Mouse (Mus musculus) liver, embryonic 16.5 days (tissue): ENCODE data around the gene Aldh1a2. TPM values are rescaled to one million over a fixed set of nuclear protein-coding genes. Genes with fewer than 3 reads are reported as not detected.

ENCODE experiments used
- ATAC-seq: fragments of 200-750 bp; cut with Nextera tagmentation; 2 replicates; pipeline ENCODE4 v1.8.0; 2017; ENCODE audit warnings: low read depth, mild to moderate bottlenecking, moderate number of reproducible peaks, moderate library complexity
- H3K27ac ChIP-seq: fragments of 300-500 bp; sonication (generic); 2 replicates; pipeline ENCODE4 v1.5.1; 2014; ENCODE audit warnings: mild to moderate bottlenecking, low read length
- H3K27me3 ChIP-seq: fragments of 300-500 bp; sonication (generic); 2 replicates; pipeline ENCODE4 v1.6.1; 2014; ENCODE audit warnings: low read depth, low read length, mixed read lengths; ENCODE audit not compliant: control insufficient read depth, insufficient read depth
- H3K36me3 ChIP-seq: fragments of 300-500 bp; sonication (generic); 2 replicates; pipeline ENCODE4 v1.6.1; 2014; ENCODE audit warnings: mild to moderate bottlenecking; ENCODE audit not compliant: control insufficient read depth, insufficient read depth
- H3K4me1 ChIP-seq: fragments of 300-500 bp; sonication (generic); 2 replicates; pipeline ENCODE4 v1.6.1; 2014; ENCODE audit warnings: low read depth, low read length, mixed read lengths; ENCODE audit not compliant: control insufficient read depth
- H3K4me2 ChIP-seq: fragments of 300-500 bp; sonication (generic); 2 replicates; pipeline ENCODE4 v1.6.1; 2014; ENCODE audit warnings: low read depth, low read length, mixed read lengths
- H3K4me3 ChIP-seq: fragments of 300-500 bp; sonication (generic); 2 replicates; pipeline ENCODE4 v1.5.1; 2014; ENCODE audit warnings: low read depth, mild to moderate bottlenecking, low read length
- H3K9ac ChIP-seq: fragments of 300-500 bp; sonication (generic); 2 replicates; pipeline ENCODE4 v1.6.1; 2014; ENCODE audit warnings: low read depth, low read length
- H3K9me3 ChIP-seq: fragments of 300-500 bp; sonication (generic); replicated peaks from 2 replicates; pipeline ENCODE4 v1.6.1; 2016; ENCODE audit warnings: low read length; ENCODE audit not compliant: control insufficient read depth
- whole genome bisulfite sequencing: fragments of 180-500 bp; shearing (Covaris S2); extraction: QIAGEN DNeasy Blood & Tissue Kit; methylation state at CpG from one replicate; pipeline ENCODE4 v1.1.7; 2014; ENCODE audit not compliant: insufficient replicate concordance; 5-methylcytosine and 5-hydroxymethylcytosine counted together
- polyA plus RNA-seq: library from polyadenylated mRNA; unstranded; fragments of >200 nt; fragmentation: Nextera tagmentation; extraction: Ambion mirVana; gene quantifications from 2 replicates; pipeline ENCODE4 v1.2.1, GENCODE M21; 2015

The Aldh1a2 gene
- polyA plus RNA-seq, 1 experiment from 2014 or later: 1.6 TPM

- no peak for ATAC-seq
- no peak overlapping the region for H3K4me2 ChIP-seq
- H3K36me3 ChIP-seq: no peaks in the 10 kb centered on the region
- H3K9me3 ChIP-seq: no peaks in the 10 kb centered on the region
- no peak overlapping the region for H3K4me3 ChIP-seq
- 0 out of 2 replicates have a peak, but pooled peaks cover 2% of the 10 kb centered on the region for H3K4me1 ChIP-seq
- no peak overlapping the region for H3K9ac ChIP-seq
- no peak overlapping the region for H3K27ac ChIP-seq
- no peaks in the 10 kb centered on the region for H3K27me3 ChIP-seq
- WGBS: 59% methylated on average over 7 of the region's 7 CpGs
Observed at GRCm38 (mm10) chr9:71321436-71321835, 105.8 kb downstream of the Aldh1a2 start.

GRCm38 (mm10) chr9:71321871-71322270, 106.3 kb downstream of the Aldh1a2 start:
- Histone ChIP-seq H3K4me3 (no peak overlapping the region), H3K9me3 (no peaks in the 10 kb centered on the region), H3K27me3 (no peaks in the 10 kb centered on the region), H3K36me3 (no peaks in the 10 kb centered on the region), H3K4me2 (no peak overlapping the region), H3K4me1 (0 out of 2 replicates have a peak, but pooled peaks cover under 1% of the 10 kb centered on the region), H3K27ac (no peak overlapping the region), H3K9ac (no peak overlapping the region)
- 54% methylated on average over 6 of the region's 6 CpGs for WGBS
- ATAC-seq: no peak

GRCm38 (mm10) chr9:71323303-71323952, 107.8 kb downstream of the Aldh1a2 start:
- Histone ChIP-seq H3K4me3 (no peak overlapping the region), H3K4me1 (no peaks in the 10 kb centered on the region), H3K9ac (no peak overlapping the region), H3K36me3 (no peaks in the 10 kb centered on the region), H3K9me3 (no peaks in the 10 kb centered on the region), H3K4me2 (no peak overlapping the region), H3K27me3 (no peaks in the 10 kb centered on the region), H3K27ac (no peak overlapping the region)
- 41% methylated on average over 1 of the region's 1 CpGs for WGBS
- no peak for ATAC-seq

GRCm38 (mm10) chr9:71324060-71324459, 108.5 kb downstream of the Aldh1a2 start:
- no peaks in the 10 kb centered on the region for H3K9me3 ChIP-seq
- 51% methylated on average over 5 of the region's 5 CpGs for WGBS

GRCm38 (mm10) chr9:71326261-71326660, 110.7 kb downstream of the Aldh1a2 start:
- Histone ChIP-seq H3K9me3 (no peaks in the 10 kb centered on the region), H3K27me3 (no peaks in the 10 kb centered on the region), H3K36me3 (no peaks in the 10 kb centered on the region), H3K4me3 (no peak overlapping the region), H3K9ac (no peak overlapping the region), H3K4me1 (no peaks in the 10 kb centered on the region), H3K4me2 (no peak overlapping the region), H3K27ac (no peak overlapping the region)
- WGBS: 60% methylated on average over 4 of the region's 4 CpGs
- no peak for ATAC-seq

More at GRCm38 (mm10) chr9:71324060-71324459, 108.5 kb downstream of the Aldh1a2 start:
- H3K4me1 ChIP-seq: no peaks in the 10 kb centered on the region
- no peak overlapping the region for H3K4me3 ChIP-seq
- ATAC-seq: no peak
- H3K27me3 ChIP-seq: no peaks in the 10 kb centered on the region
- no peak overlapping the region for H3K27ac ChIP-seq
- no peaks in the 10 kb centered on the region for H3K36me3 ChIP-seq
- no peak overlapping the region for H3K9ac ChIP-seq
- no peak overlapping the region for H3K4me2 ChIP-seq

GRCm38 (mm10) chr9:71331661-71332060, 116.1 kb downstream of the Aldh1a2 start:
- no peak for ATAC-seq
- WGBS: 48% methylated on average over 3 of the region's 3 CpGs
- H3K9me3 ChIP-seq: no peaks in the 10 kb centered on the region

GRCm38 (mm10) chr9:71336674-71337073, 121.1 kb downstream of the Aldh1a2 start:
- WGBS: 32% methylated on average over 4 of the region's 4 CpGs
- Histone ChIP-seq H3K27me3 (no peaks in the 10 kb centered on the region; the same call in 1 of the 2 replicates), H3K4me3 (no peak overlapping the region), H3K9ac (no peak overlapping the region), H3K36me3 (no peaks in the 10 kb centered on the region), H3K9me3 (no peaks in the 10 kb centered on the region), H3K4me2 (no peak overlapping the region), H3K27ac (no peak overlapping the region), H3K4me1 (no peaks in the 10 kb centered on the region)
- no peak for ATAC-seq

More at GRCm38 (mm10) chr9:71331661-71332060, 116.1 kb downstream of the Aldh1a2 start:
- Histone ChIP-seq H3K9ac (no peak overlapping the region), H3K4me1 (no peaks in the 10 kb centered on the region), H3K4me3 (no peak overlapping the region), H3K27ac (no peak overlapping the region), H3K36me3 (no peaks in the 10 kb centered on the region), H3K27me3 (no peaks in the 10 kb centered on the region), H3K4me2 (no peak overlapping the region)

GRCm38 (mm10) chr9:71337425-71337824, 121.8 kb downstream of the Aldh1a2 start:
- ATAC-seq: no peak
- no peak overlapping the region for H3K27ac ChIP-seq
- no peaks in the 10 kb centered on the region for H3K36me3 ChIP-seq
- no peaks in the 10 kb centered on the region; the same call in 1 of the 2 replicates for H3K27me3 ChIP-seq
- no peaks in the 10 kb centered on the region for H3K9me3 ChIP-seq
- no peaks in the 10 kb centered on the region for H3K4me1 ChIP-seq
- no peak overlapping the region for H3K4me3 ChIP-seq
- 55% methylated on average over 3 of the region's 3 CpGs for WGBS
- no peak overlapping the region for H3K4me2 ChIP-seq
- no peak overlapping the region for H3K9ac ChIP-seq

- H3K4me1 ChIP-seq: no peaks in the 10 kb centered on the region
- H3K9me3 ChIP-seq: no peaks in the 10 kb centered on the region
- no peak overlapping the region for H3K27ac ChIP-seq
- no peaks in the 10 kb centered on the region for H3K36me3 ChIP-seq
- no peak overlapping the region for H3K4me3 ChIP-seq
- H3K9ac ChIP-seq: no peak overlapping the region
- ATAC-seq: no peak
- 32% methylated on average over 5 of the region's 5 CpGs for WGBS
- no peak overlapping the region for H3K4me2 ChIP-seq
- no peaks in the 10 kb centered on the region; the same call in 1 of the 2 replicates for H3K27me3 ChIP-seq
Observed at GRCm38 (mm10) chr9:71340116-71340515, 124.5 kb downstream of the Aldh1a2 start.
